Mouse (Mus musculus): Measurements from ENCODE around the gene Tmem52b. TPM values are rescaled to one million over a fixed set of nuclear protein-coding genes. Genes with fewer than 3 reads are reported as not detected.

Gene Tmem52b
- polyA plus RNA-seq, 1 experiment from 2014 or later: not detected

DNA sequence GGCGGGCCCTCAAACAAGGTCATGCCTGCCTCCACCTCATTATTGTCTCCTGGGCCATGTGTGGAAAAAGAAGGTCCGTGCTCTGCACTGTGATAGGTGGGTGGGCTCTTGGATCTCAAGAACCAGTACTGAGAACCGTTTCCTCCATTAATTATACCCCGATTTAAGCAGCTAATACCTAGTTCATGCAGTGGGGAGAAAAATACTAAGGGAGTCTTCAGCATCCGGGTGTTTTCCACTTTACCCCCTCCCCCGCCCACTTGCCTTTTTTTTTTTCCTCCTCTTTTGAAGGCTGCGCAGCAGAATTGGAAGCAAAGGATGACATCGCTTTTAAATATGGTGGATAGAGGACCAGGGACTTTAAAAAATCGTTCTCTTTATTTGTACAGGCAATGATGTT is 21.7 kb downstream of the Tmem52b start:
- Histone ChIP-seq H3K27ac (replicated peaks) (peak overlapping the region; percentile 85), H3K4me1 (peaks cover 29% of the 10 kb centered on the region), H3K9ac (replicated peaks) (peak overlapping the region; percentile 87), H3K36me3 (peaks cover 17% of the 10 kb centered on the region), H3K4me3 (peak overlapping the region; percentile 78), H3K27me3 (no peaks in the 10 kb centered on the region), H3K9me3 (no peaks in the 10 kb centered on the region), H3K4me2 (replicated peaks) (peak overlapping the region; percentile 59)
- ATAC-seq (replicated peaks): peak; percentile 46
- WGBS: 5% methylated on average over 9 of the region's 9 CpGs

GRCm38 (mm10) chr6:129534627-129535190 is 22.4 kb downstream of the Tmem52b start:
- H3K36me3 ChIP-seq: peaks cover 24% of the 10 kb centered on the region
- H3K9ac ChIP-seq (replicated peaks): peak overlapping the region; percentile 87
- H3K4me2 ChIP-seq (replicated peaks): peak overlapping the region; percentile 59
- H3K27ac ChIP-seq (replicated peaks): peak overlapping the region; percentile 85; the same call in 1 of the 2 replicates
- WGBS: 43% methylated on average over 4 of the region's 4 CpGs
- peak overlapping the region; percentile 78 for H3K4me3 ChIP-seq
- H3K9me3 ChIP-seq: no peaks in the 10 kb centered on the region
- ATAC-seq (replicated peaks): peak; percentile 15; the same call in 1 of the 2 replicates
- H3K4me1 ChIP-seq: peaks cover 29% of the 10 kb centered on the region
- H3K27me3 ChIP-seq: no peaks in the 10 kb centered on the region

GRCm38 (mm10) chr6:129535723-129536122 is 23.4 kb downstream of the Tmem52b start:
- H3K9me3 ChIP-seq: no peaks in the 10 kb centered on the region
- no peaks in the 10 kb centered on the region for H3K27me3 ChIP-seq
- peaks cover 34% of the 10 kb centered on the region for H3K36me3 ChIP-seq
- H3K27ac ChIP-seq (replicated peaks): no peak overlapping the region
- H3K4me2 ChIP-seq (replicated peaks): peak overlapping the region; percentile 59
- ATAC-seq (replicated peaks): no peak
- peak overlapping the region; percentile 78; the same call in 1 of the 2 replicates for H3K4me3 ChIP-seq
- H3K9ac ChIP-seq (replicated peaks): no peak overlapping the region
- WGBS: 87% methylated on average over 4 of the region's 4 CpGs
- H3K4me1 ChIP-seq: peaks cover 29% of the 10 kb centered on the region

GRCm38 (mm10) chr6:129538555-129538954 is 26.2 kb downstream of the Tmem52b start:
- WGBS: 88% methylated on average over 6 of the region's 6 CpGs
- no peak for ATAC-seq (replicated peaks)
- H3K36me3 ChIP-seq: peaks cover 52% of the 10 kb centered on the region

GRCm38 (mm10) chr6:129541931-129542330 is 29.6 kb downstream of the Tmem52b start:
- WGBS: 65% methylated on average over 9 of the region's 9 CpGs
- no peaks in the 10 kb centered on the region for H3K4me1 ChIP-seq

More at GRCm38 (mm10) chr6:129538555-129538954, 26.2 kb downstream of the Tmem52b start:
- Histone ChIP-seq H3K27ac (replicated peaks) (no peak overlapping the region), H3K9ac (replicated peaks) (no peak overlapping the region), H3K4me2 (replicated peaks) (no peak overlapping the region), H3K4me3 (no peak overlapping the region), H3K27me3 (no peaks in the 10 kb centered on the region), H3K4me1 (peaks cover 22% of the 10 kb centered on the region), H3K9me3 (no peaks in the 10 kb centered on the region)

DNA sequence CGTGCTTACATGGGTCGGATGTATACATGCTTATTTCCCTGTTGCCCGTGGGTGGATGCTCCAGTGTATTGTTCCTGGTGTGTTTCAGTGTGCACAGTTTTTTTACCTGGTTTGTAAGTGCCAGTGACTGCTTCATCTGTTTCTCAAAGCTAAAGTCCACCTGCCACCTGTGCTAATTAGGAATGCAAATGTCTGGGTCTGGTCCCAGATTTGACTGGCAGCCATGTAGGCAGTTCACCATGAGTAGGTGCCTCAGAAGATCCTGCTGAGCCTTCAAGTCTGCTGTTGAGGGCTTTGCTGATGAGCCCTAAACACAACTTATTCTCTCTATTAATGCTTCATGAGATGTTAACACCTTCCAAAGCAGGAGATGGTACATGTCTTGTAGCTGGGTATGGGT is 30.2 kb downstream of the Tmem52b start:
- H3K27me3 ChIP-seq: no peaks in the 10 kb centered on the region
- 92% methylated on average over 3 of the region's 3 CpGs for WGBS
- H3K9ac ChIP-seq (replicated peaks): no peak overlapping the region
- no peak overlapping the region for H3K27ac ChIP-seq (replicated peaks)
- no peak overlapping the region for H3K4me2 ChIP-seq (replicated peaks)
- no peaks in the 10 kb centered on the region for H3K4me1 ChIP-seq
- H3K36me3 ChIP-seq: peaks cover 49% of the 10 kb centered on the region
- H3K4me3 ChIP-seq: no peak overlapping the region
- H3K9me3 ChIP-seq: no peaks in the 10 kb centered on the region
- no peak for ATAC-seq (replicated peaks)

More at GRCm38 (mm10) chr6:129541931-129542330, 29.6 kb downstream of the Tmem52b start:
- Histone ChIP-seq H3K27me3 (no peaks in the 10 kb centered on the region), H3K4me2 (replicated peaks) (no peak overlapping the region), H3K27ac (replicated peaks) (no peak overlapping the region), H3K4me3 (no peak overlapping the region), H3K9me3 (no peaks in the 10 kb centered on the region), H3K9ac (replicated peaks) (no peak overlapping the region), H3K36me3 (peaks cover 52% of the 10 kb centered on the region)
- ATAC-seq (replicated peaks): no peak

DNA sequence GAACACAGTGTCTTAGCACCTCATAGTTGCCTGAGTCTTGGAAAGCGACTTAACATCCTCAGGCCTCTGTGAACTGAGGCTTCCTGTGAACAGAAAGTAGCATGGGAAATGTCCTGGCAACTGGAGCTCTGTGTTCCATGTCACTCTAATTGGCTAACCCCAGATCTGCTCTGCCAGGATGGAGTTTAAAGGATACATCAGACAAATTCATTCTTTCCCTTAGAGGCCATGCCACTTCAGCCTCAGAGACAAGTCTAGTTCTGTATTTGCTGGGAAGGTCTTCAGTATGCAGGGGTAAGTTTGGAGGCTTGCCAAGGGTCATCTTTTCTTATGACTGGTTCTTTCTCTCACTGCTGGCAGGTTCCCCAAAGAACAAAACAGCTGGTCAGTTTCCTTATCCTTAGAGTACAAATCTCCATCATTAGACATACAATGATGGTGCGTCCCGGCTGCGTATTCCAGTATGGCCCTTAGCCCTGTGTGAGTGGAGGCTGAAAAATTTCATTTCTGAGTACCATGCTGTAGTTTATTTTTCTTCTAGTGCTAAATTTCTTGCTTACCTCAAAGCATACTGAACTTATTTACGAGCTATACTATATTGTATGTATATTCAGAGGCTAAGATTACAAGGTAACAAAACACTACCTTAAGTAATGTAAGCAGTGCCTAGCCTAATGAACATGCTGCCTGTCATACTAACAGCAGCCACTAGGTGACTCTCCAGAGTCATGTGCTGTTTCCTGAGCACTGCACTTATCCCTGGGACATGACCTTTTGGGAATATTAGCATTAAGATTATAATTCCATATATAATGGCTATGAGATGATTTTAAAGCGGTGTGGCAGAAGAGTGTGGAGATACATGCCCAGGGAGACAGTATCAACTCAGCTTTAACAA is 31.6 kb downstream of the Tmem52b start:
- Histone ChIP-seq H3K4me3 (no peak overlapping the region), H3K4me2 (replicated peaks) (no peak overlapping the region), H3K36me3 (peaks cover 36% of the 10 kb centered on the region), H3K27me3 (no peaks in the 10 kb centered on the region), H3K4me1 (no peaks in the 10 kb centered on the region), H3K27ac (replicated peaks) (no peak overlapping the region), H3K9ac (replicated peaks) (no peak overlapping the region), H3K9me3 (no peaks in the 10 kb centered on the region)
- 61% methylated on average over 6 of the region's 6 CpGs for WGBS
- peak; percentile 71 for ATAC-seq (replicated peaks)

GRCm38 (mm10) chr6:129547277-129547676 is 34.9 kb downstream of the Tmem52b start:
- Histone ChIP-seq H3K4me2 (replicated peaks) (no peak overlapping the region), H3K4me1 (no peaks in the 10 kb centered on the region), H3K27me3 (no peaks in the 10 kb centered on the region), H3K27ac (replicated peaks) (no peak overlapping the region), H3K9ac (replicated peaks) (no peak overlapping the region), H3K9me3 (no peaks in the 10 kb centered on the region), H3K36me3 (peaks cover 5% of the 10 kb centered on the region), H3K4me3 (no peak overlapping the region)
- 93% methylated on average over 2 of the region's 2 CpGs for WGBS
- ATAC-seq (replicated peaks): no peak

- H3K27ac ChIP-seq (replicated peaks): no peak overlapping the region
Observed at GRCm38 (mm10) chr6:129548009-129548408, 35.7 kb downstream of the Tmem52b start.

GRCm38 (mm10) chr6:129557298-129558023 is 45.1 kb downstream of the Tmem52b start:
- H3K9me3 ChIP-seq: no peaks in the 10 kb centered on the region
- no peaks in the 10 kb centered on the region for H3K27me3 ChIP-seq
- 0 out of 2 replicates have a peak, but pooled peaks cover 2% of the 10 kb centered on the region for H3K4me1 ChIP-seq
- H3K9ac ChIP-seq (replicated peaks): no peak overlapping the region
- H3K27ac ChIP-seq (replicated peaks): no peak overlapping the region
- H3K4me2 ChIP-seq (replicated peaks): no peak overlapping the region
- peak; percentile 46 for ATAC-seq (replicated peaks)
- no peak overlapping the region for H3K4me3 ChIP-seq
- H3K36me3 ChIP-seq: no peaks in the 10 kb centered on the region

More at GRCm38 (mm10) chr6:129548009-129548408, 35.7 kb downstream of the Tmem52b start:
- no peak overlapping the region for H3K9ac ChIP-seq (replicated peaks)
- no peak for ATAC-seq (replicated peaks)
- H3K4me2 ChIP-seq (replicated peaks): no peak overlapping the region
- 79% methylated on average over 3 of the region's 3 CpGs for WGBS
- no peaks in the 10 kb centered on the region for H3K27me3 ChIP-seq
- no peaks in the 10 kb centered on the region for H3K9me3 ChIP-seq
- H3K36me3 ChIP-seq: no peaks in the 10 kb centered on the region
- no peaks in the 10 kb centered on the region for H3K4me1 ChIP-seq
- H3K4me3 ChIP-seq: no peak overlapping the region

DNA sequence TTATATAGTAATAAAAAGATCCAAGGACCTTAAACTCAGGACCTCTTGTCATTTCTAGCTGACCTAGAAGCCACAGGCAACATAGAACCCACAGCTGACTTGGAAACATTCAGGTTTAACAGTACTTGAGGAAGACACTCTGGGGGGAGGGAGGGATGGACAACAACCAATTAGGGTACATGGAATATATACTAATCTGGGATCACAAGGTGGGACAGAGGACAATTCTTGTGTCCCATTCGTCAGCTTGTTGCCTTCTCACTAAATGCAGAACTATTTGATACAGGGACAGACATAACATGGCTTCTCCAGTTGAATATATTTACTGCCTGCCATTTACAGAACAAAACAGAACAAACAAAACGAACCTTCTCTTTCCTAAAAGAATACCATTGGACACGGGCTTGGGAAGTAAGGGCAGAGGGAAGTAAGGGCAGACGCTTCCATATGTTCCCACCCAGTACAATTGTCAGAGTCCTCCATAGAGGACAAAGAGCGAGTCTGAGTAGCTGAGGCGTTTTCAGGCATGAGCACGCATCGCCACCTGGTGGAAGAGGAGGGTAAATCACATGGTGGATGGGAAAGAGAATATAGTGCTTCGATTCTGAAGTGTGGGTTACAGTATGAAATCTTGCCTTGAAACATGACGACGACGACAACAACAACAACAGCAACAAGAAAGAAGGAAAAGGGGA is 46.7 kb downstream of the Tmem52b start:
- Histone ChIP-seq H3K9me3 (no peaks in the 10 kb centered on the region), H3K4me1 (0 out of 2 replicates have a peak, but pooled peaks cover 2% of the 10 kb centered on the region), H3K27ac (replicated peaks) (no peak overlapping the region), H3K9ac (replicated peaks) (no peak overlapping the region), H3K4me2 (replicated peaks) (no peak overlapping the region; the same call in 1 of the 2 replicates), H3K36me3 (no peaks in the 10 kb centered on the region), H3K4me3 (no peak overlapping the region), H3K27me3 (no peaks in the 10 kb centered on the region)
- WGBS: 16% methylated on average over 12 of the region's 12 CpGs
- peak; percentile 90 for ATAC-seq (replicated peaks)

Measured in forebrain, embryonic 15.5 days (tissue).